Mouse (Mus musculus) kidney, adult 2 months (tissue): ENCODE data around the gene 5330417C22Rik.

Source experiments
- CTCF ChIP-seq: fragments of 200-500 bp; conservative IDR thresholded peaks from 2 replicates; pipeline ENCODE4 v1.5.1; 2011; ENCODE audit warnings: low read depth, mild to moderate bottlenecking, control low read depth, low read length, moderate library complexity, mixed read lengths; ENCODE audit not compliant: insufficient read depth, insufficient read length
- POLR2A ChIP-seq: fragments of 200-500 bp; IDR thresholded peaks from one replicate; pipeline ENCODE4 v1.6.1; 2011; ENCODE audit warnings: low read depth, low read length, control low read depth

DNA sequence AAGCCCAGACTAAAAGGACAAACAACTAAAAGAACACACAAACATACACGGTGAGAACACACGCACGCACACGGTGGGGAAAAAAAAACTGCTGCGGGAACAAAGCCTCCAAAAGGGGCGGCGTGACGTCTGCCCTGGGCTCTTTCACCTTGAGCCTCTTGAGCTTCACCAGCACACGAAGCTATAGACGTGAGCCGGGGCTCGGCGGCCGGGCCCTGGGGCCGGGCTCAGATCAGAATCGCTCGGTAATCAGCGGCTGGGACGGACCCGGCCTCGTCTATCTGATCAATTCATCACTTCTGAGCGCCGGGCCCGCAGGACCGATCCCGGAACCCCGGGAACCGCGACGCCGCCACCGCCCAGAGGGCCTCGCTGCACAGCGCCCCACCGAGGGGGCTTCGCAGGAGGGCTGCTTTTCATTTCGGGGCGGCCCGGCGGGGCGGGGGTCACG is 17.8 kb upstream of the 5330417C22Rik start:
- TF ChIP-seq CTCF (no peak), POLR2A (no peak)
